Mouse (Mus musculus) bone marrow macrophage, adult 2 months (primary cell): Measurements from ENCODE around the gene Kcne4. TPM values are rescaled to one million over a fixed set of nuclear protein-coding genes. Genes with fewer than 3 reads are reported as not detected.
"Not testable (repeated sequence)": the region's sequence is repeated elsewhere in the genome, so short reads cannot be mapped to it uniquely, and the experiment has no call there.

Experiments used
- H3K27ac ChIP-seq: 2 replicates; pipeline ENCODE4 v1.5.1; 2012; ENCODE audit warnings: low read depth, low read length; ENCODE audit not compliant: insufficient read depth
- H3K4me1 ChIP-seq: 2 replicates; pipeline ENCODE4 v1.6.1; 2012; ENCODE audit warnings: low read length; ENCODE audit not compliant: control insufficient read depth, insufficient read depth
- H3K4me3 ChIP-seq: 2 replicates; pipeline ENCODE4 v1.5.1; 2012; ENCODE audit warnings: mild to moderate bottlenecking, low read length, moderate library complexity; ENCODE audit not compliant: insufficient read depth
- CTCF ChIP-seq: IDR thresholded peaks from 2 replicates; pipeline ENCODE4 v1.5.1; 2012; ENCODE audit warnings: low read depth, mild to moderate bottlenecking, low read length, moderate library complexity
- POLR2A ChIP-seq: IDR thresholded peaks from 2 replicates; pipeline ENCODE4 v1.6.1; 2012; ENCODE audit warnings: mild to moderate bottlenecking, low read depth, low read length, borderline replicate concordance
- polyA plus RNA-seq: library from polyadenylated mRNA; stranded (reverse); fragments of >200 nt; gene quantifications from 2 replicates; pipeline ENCODE4 v1.2.4, GENCODE M21; 2012; ENCODE audit not compliant: missing spikeins, insufficient read depth, insufficient read length

Gene Kcne4
- polyA plus RNA-seq = not detected in 2 replicates

DNA sequence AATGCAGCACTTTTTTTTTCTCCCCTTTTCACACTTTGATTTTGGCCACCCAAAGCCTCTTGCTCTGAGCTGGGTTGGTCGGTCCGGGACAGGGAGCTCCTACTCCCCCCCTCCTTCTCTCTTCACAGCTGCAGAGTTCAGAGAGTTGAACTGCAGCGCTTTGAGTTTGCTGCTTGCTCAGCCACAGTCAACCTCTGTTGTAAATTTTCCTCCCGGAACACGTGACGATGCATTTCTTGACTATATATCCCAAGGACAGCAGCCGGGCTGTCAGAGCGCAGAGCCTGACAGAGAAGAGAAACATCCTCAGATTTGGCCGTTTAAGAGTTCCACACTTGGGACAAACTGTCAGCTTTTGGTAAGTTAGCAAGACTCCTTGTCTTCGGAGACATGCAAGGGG lies at the start of gene Kcne4:
TSS of gene Kcne4 (plus strand) at position 120 of the 400 bp plus-strand sequence.
- TF ChIP-seq POLR2A (no peak), CTCF (no peak)
- Histone ChIP-seq H3K4me3 (no peak within 1 kb of the TSS), H3K27ac (no peak within 1 kb of the TSS), H3K4me1 (no peaks in the 10 kb centered on the region)

DNA sequence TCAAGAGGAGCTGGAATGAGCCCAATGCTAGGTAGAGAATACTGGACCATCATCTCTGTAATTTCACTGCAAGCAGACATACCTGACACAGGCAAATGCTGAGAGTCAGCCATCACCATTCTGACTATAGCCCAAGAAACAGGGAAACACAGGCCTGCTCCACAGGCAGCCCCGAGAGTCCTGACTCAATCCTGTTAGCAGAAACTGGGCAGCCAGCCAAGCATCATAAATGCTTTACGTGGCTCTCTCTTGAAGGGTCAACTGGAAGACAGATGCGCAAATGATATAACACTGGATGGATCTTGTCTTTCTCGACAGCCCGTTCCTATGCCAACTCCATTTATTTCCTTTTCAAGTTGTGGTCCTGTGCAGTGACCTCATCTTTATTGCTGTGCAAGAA lies 34.7 kb upstream of the Kcne4 start:
- no peak overlapping the region for H3K4me3 ChIP-seq
- H3K27ac ChIP-seq = no peak overlapping the region
- H3K4me1 ChIP-seq = no peaks in the 10 kb centered on the region
- no peak for TF ChIP-seq POLR2A

DNA sequence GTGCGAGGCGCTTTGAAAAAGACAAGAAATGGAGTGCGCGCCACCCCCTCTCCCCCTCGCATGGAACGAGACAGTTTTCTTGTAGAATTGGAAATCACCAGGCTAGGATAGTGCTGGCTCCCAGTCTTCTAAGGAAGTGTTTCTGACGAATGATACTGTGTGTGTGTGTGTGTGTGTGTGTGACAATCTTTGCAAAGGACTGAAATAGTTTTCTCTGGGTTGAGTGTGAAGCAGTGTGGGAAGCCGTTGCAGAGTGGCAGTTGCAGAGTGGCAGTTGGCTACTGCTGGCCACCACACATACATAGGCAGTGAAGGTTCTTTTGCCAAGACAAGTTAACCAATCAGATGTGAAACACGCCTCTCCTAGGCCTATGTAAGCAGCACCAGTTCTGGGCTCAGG lies 31.6 kb upstream of the Kcne4 start:
- H3K4me1 ChIP-seq, H3K27ac ChIP-seq: not testable (repeated sequence)

DNA sequence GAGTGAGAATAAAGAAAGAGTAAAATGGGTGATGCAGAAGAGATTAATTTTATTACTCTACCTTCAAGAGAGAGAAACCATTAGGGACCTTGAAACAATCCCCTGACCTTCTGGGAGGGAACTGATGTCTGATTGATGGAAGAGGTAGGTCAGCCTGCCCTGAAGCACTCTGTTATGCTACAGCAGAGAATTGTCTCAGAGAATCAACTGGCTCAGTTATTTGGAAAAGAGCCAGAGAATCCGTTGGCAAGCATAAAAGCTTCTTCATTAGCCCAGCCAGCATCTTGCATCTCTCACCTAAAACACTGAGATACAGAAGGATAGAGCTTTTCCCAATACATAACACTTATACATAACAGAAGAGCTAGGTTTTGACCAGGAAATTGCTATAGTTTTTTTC lies 26.8 kb upstream of the Kcne4 start:
- H3K27ac ChIP-seq = no peak overlapping the region
- H3K4me3 ChIP-seq = no peak overlapping the region
- no peak for TF ChIP-seq POLR2A
- TF ChIP-seq CTCF = no peak
- H3K4me1 ChIP-seq = no peaks in the 10 kb centered on the region

More for the DNA sequence above, 31.6 kb upstream of the Kcne4 start:
- H3K4me3 ChIP-seq = not testable (repeated sequence)

DNA sequence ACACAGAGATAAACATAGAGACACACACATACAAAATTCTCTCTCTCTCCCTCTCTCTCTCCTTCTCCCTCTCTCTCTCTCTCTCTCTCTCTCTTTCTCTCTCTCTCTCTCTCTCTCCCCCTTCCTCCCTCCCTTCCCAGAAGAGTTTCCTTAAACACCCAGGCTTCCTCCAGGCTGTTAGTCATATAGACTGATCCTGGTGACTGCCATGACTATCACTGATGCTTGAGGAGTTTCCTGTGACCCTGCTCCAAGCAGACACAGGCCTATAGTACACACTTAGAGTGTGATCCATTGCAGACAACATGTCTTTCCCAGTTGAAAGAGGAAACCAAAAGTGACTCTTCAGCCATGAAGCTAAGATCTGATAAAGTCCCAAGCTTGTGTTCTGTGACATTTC lies 9.1 kb upstream of the Kcne4 start:
- no peak for TF ChIP-seq POLR2A
- no peak for TF ChIP-seq CTCF
- Histone ChIP-seq H3K4me1 (no peaks in the 10 kb centered on the region), H3K27ac (no peak overlapping the region), H3K4me3 (no peak overlapping the region)

DNA sequence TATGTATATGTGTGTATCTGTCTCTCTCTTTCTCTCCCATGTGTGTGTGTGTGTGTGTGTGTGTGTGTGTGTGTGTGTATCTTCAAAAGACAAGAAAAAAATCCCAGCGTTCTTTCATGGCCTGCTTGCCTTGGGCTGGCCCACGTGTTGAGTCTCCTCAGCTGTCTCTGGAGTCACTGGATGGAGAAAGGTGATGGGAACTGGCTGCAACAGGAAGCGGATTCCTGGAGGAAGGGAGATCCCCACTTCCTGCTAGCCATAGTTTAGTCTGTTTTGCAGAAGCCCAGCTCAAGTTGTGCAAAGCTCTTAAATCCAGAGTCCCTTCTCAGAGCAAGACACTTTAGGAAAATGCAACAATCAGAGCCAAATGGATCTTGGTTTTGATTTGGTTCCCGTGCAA lies 6.7 kb upstream of the Kcne4 start:
- H3K27ac ChIP-seq = no peak overlapping the region
- TF ChIP-seq POLR2A (no peak), CTCF (no peak)
- no peak overlapping the region for H3K4me3 ChIP-seq
- no peaks in the 10 kb centered on the region for H3K4me1 ChIP-seq

DNA sequence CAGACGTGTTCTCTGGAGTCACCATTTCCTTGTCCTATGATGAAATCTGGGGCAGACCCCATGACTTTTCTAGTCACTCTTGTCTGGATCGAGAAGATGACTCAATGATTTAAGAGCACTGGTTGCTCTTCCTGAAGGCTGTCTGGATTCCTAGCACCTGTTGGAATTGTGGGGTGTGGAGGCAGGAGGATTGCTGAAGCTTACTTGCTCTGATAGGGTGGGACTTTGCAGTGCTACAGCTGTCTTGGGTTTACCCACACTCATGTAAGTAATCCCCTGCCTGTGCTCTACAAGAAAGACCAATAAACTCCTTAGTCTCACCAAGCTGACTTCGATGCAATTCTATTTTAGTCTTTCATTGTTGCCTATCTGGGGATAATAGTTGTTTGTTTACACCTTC lies 5.7 kb upstream of the Kcne4 start:
- H3K4me1 ChIP-seq = no peaks in the 10 kb centered on the region
- no peak overlapping the region for H3K27ac ChIP-seq
- no peak overlapping the region for H3K4me3 ChIP-seq
- TF ChIP-seq POLR2A (no peak), CTCF (no peak)

DNA sequence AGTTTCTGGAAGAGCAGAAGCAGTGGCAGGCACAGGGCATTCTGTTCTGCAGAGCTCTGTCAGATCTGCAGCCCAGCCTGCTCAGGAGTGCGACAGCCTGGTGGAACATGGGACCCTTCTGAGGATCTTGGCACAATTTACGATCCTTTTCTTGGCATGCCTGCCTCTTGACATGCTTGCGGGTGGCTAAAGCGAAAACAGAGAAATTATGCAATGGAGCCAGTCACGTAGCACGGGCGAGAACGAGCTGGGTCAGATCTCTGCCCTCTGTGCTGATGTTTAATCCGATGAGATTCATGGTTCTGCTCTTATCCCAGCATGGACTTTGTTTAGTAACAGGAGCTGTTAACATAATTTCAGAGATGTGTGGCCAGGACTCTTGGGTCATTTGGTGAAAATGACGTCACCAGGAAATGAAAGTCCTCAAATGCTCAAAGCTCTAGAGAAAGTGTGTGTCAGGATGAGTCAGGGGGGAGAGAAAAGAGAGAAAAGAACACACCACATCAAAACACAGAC lies 4.5 kb upstream of the Kcne4 start:
- H3K4me3 ChIP-seq = no peak overlapping the region
- no peaks in the 10 kb centered on the region for H3K4me1 ChIP-seq
- no peak for TF ChIP-seq CTCF
- TF ChIP-seq POLR2A = no peak
- H3K27ac ChIP-seq = no peak overlapping the region

DNA sequence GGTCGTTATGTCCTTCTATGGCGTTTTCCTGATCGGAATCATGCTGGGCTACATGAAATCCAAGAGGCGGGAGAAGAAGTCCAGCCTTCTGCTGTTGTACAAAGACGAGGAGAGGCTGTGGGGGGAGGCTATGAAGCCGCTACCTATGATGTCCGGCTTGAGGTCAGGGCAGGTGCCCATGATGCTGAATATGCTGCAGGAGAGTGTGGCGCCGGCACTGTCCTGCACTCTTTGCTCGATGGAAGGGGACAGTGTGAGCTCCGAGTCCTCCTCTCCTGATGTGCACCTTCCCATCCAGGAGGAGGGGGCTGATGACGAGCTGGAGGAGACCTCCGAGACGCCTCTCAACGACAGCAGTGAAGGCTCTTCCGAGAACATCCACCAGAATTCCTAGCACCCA lies 1.2 kb downstream of the Kcne4 start:
- Histone ChIP-seq H3K27ac (no peak overlapping the region), H3K4me1 (no peaks in the 10 kb centered on the region), H3K4me3 (no peak overlapping the region)
- TF ChIP-seq CTCF (no peak), POLR2A (no peak)

DNA sequence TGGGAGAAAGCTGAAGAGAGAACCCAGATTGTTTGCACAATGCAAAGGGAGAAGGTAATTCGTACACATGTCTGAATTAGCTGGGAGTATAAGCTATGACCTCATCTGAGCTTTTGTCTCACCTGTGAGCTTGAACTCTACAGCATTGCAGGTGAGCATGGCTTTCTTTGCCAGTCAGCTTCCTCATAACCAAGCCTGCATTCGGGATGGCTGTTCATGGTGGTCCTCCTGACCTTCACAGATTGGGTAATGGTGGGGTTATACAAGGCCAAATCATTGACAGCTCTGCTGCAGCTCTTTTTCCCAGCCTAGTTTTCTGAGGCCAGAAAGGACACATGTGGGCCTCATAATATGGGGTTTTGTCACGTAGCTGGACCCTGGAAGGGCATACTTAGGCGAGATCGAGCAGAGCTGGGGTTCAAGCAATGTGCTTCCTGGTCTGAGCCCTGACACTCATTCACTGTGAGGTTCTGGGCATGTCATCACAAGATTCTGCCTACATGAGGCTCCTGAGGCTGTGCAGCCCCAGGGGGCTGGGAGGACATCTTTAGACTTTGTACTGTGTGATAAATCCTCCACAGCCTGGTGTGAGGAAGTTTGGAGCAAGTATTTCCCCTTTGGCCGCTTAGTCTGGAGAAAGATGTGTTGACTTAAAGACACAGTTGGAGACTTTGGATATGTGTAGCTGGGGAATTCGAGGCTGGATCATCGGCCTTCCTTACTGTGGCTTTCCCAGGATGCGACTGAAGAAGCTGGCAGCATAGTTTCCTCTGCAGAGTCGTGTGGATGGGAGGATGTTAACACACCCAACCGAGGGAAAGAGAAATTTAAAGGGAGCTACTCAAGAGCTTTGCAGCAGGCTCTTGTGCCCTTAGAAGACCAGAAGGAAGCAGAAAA lies 2.3 kb downstream of the Kcne4 start:
- Histone ChIP-seq H3K4me1 (no peaks in the 10 kb centered on the region), H3K27ac (no peak overlapping the region), H3K4me3 (no peak overlapping the region)
- TF ChIP-seq CTCF (no peak), POLR2A (no peak)

DNA sequence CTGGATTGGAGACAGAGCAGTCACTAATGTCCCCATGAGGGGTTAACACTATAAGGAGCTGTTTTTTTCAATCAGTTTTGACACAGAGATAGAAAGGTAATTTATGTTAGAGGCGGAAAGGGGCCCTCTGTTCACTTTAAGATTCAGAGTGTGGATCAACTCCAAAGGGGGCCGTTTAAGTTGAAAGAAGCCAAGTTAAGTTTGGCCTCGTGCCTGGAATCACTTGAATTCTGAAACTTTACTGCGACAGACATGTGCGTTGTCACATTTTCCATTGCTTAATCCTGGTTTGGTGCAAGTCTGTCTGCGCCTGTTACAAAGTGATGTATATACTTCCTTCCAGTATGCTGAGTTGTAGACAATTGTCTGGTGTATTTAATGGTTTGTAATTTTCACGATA lies 3.0 kb downstream of the Kcne4 start:
- Histone ChIP-seq H3K4me3 (no peak overlapping the region), H3K27ac (no peak overlapping the region), H3K4me1 (no peaks in the 10 kb centered on the region)
- no peak for TF ChIP-seq CTCF
